Mouse (Mus musculus) heart, adult 2 months (tissue): ENCODE results near the gene Tnfsf11.

Source experiments
- CTCF ChIP-seq: fragments of 200-600 bp; IDR thresholded peaks from 2 replicates; pipeline ENCODE4 v1.8.1; 2022; ENCODE audit warnings: antibody characterized with exemption, mild to moderate bottlenecking, moderate library complexity
- EP300 ChIP-seq: fragments of 200-500 bp; IDR thresholded peaks from 2 replicates; pipeline ENCODE4 v1.6.1; 2011; ENCODE audit warnings: low read depth, low read length, control low read depth; ENCODE audit not compliant: insufficient read depth
- POLR2A ChIP-seq: fragments of 200-500 bp; IDR thresholded peaks from 2 replicates; pipeline ENCODE4 v1.6.1; 2011; ENCODE audit warnings: mild to moderate bottlenecking, low read depth, low read length, control low read depth; ENCODE audit not compliant: insufficient read depth

DNA sequence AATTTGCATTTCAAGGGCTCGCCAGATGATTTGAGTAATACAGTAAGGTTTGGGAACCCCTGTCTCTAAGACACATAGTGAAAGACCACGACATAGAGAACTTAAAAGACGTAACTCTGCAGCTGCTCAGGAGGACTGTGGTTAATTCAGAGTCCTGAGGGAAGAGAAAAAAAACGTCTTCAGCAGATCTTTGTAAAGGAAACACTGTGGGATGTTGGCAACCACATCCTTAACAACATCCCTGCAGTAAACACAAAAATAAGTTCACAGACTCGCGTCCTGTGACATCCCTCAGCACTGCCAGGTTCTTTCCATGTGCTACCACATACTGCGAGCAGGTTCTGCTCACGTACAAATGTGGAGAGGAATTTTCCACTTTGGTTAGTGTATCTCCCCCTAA, 48.9 kb upstream of the Tnfsf11 start:
- no peak for TF ChIP-seq EP300
- no peak for TF ChIP-seq POLR2A
- no peak for TF ChIP-seq CTCF
